Mouse (Mus musculus) testis, postnatal 14 days (tissue): Measurements from ENCODE around the gene Rapgef6.
A peak's percentile ranks its signal among the peaks of the same experiment; 100 is the strongest.

ENCODE experiments used
- DNase-seq: peaks from one replicate; pipeline ENCODE4 v3.0.0; 2021; ENCODE audit warnings: low spot score

Rapgef6 gene

GRCm38 (mm10) chr11:54522529-54523430 lies at the start of gene Rapgef6:
Gene Rapgef6, plus strand, starts transcription at chr11:54522847.
- DNase-seq, result peak; percentile 97

- DNase-seq, result no peak
These were observed 44.2 kb upstream of the Rapgef6 start for GRCm38 (mm10) chr11:54478414-54478813.

GRCm38 (mm10) chr11:54486041-54486440 lies 36.6 kb upstream of the Rapgef6 start:
- DNase-seq, result no peak

- no peak for DNase-seq
These were observed 30.6 kb upstream of the Rapgef6 start for GRCm38 (mm10) chr11:54491946-54492558.

GRCm38 (mm10) chr11:54492559-54492958 lies 30.1 kb upstream of the Rapgef6 start:
- DNase-seq, result no peak

- DNase-seq, result no peak
These were observed 22.8 kb upstream of the Rapgef6 start for GRCm38 (mm10) chr11:54499838-54500237.

GRCm38 (mm10) chr11:54502546-54503245 lies 20.0 kb upstream of the Rapgef6 start:
- DNase-seq, result no peak

- no peak for DNase-seq
These were observed 9.1 kb upstream of the Rapgef6 start for GRCm38 (mm10) chr11:54513584-54513983.

GRCm38 (mm10) chr11:54521927-54522528 lies 619 bp upstream of the Rapgef6 start:
- peak; percentile 16 for DNase-seq

GRCm38 (mm10) chr11:54523431-54524001 lies 869 bp downstream of the Rapgef6 start:
- no peak for DNase-seq

GRCm38 (mm10) chr11:54528002-54528401 lies 5.4 kb downstream of the Rapgef6 start:
- DNase-seq, result no peak

GRCm38 (mm10) chr11:54530391-54530790 lies 7.7 kb downstream of the Rapgef6 start:
- DNase-seq, result no peak

GRCm38 (mm10) chr11:54530916-54531315 lies 8.3 kb downstream of the Rapgef6 start:
- no peak for DNase-seq

- no peak for DNase-seq
These were observed 11.2 kb downstream of the Rapgef6 start for GRCm38 (mm10) chr11:54533834-54534233.

GRCm38 (mm10) chr11:54534871-54535270 lies 12.2 kb downstream of the Rapgef6 start:
- DNase-seq, result peak; percentile 24

- no peak for DNase-seq
These were observed 16.4 kb downstream of the Rapgef6 start for GRCm38 (mm10) chr11:54539031-54539430.

GRCm38 (mm10) chr11:54539486-54539885 lies 16.8 kb downstream of the Rapgef6 start:
- DNase-seq, result no peak

GRCm38 (mm10) chr11:54540328-54540727 lies 17.7 kb downstream of the Rapgef6 start:
- no peak for DNase-seq

- no peak for DNase-seq
These were observed 19.8 kb downstream of the Rapgef6 start for GRCm38 (mm10) chr11:54542414-54542813.

GRCm38 (mm10) chr11:54554970-54555369 lies 32.3 kb downstream of the Rapgef6 start:
- no peak for DNase-seq

GRCm38 (mm10) chr11:54562761-54563160 lies 40.1 kb downstream of the Rapgef6 start:
- no peak for DNase-seq

- DNase-seq, result no peak
These were observed 45.3 kb downstream of the Rapgef6 start for GRCm38 (mm10) chr11:54567959-54568358.
